In the genomic region with DNA sequence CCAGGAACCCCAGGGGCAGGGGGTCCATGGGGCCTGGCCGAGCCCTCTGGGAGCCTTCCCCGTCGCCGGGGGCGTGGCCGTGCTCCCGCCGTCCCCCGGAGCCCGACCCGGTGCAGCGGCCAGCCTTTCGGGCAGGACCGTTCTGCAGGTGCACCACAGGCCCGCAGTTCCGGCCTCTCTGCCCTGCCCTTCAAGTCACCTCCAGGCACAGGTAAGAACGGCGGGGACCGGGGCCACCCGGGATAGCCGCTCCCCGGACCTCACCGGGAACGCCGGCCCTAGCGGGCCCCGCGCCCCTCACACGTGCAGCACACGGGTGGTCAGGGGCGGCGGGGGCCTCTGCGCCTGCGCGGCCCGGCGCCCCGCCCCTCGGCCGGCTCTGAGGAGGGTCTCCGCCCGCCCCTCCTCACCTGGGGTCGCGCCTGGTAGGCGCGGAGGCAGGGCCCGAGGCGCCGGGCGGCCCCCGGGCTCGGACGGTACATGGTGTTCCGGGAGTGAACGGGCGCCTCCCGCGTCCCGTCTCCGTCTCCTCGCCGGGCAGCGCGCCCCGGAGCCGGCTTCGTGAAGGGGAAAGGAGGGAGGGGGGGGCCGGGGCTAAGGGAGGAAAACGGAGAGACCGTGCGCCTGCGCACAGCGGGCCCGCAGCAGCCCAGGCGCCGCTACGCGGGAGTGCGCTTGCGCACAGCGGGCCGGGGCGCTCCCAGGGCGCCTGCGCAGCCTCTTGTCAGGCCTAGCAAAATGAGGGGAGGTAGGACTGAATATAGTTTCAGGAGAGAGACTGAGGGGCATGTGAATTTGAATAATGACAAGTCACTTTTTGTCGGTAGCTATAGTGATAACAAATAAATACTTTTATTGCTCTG, we compare ENCODE assay signal across 8 mouse cellular contexts. TPM values are rescaled to one million over a fixed set of nuclear protein-coding genes. Genes with fewer than 3 reads are reported as not detected.
DNase-seq lines count a peak whose midpoint lies in the region; ATAC-seq and TF ChIP-seq lines count a peak whose summit lies in the region.

A gene (minus strand): TSS at position 651 of the 863 bp plus-strand sequence.

- intact Hi-C loops in left cerebral cortex, adult 2 months (cut with DNase I), result no loop called here

- H3K4me3 ChIP-seq in left cerebral cortex, adult 2 months, result peak within 1 kb of the TSS; percentile 89

- no peak; the same call in 1 of the 2 replicates for TF ChIP-seq CTCF in left cerebral cortex, adult 2 months (IDR thresholded peaks at IDR 0.05)

- peak; percentile 95 for DNase-seq in adipocyte (ENCODE audit: low spot score)
- DNase-seq in embryo, embryonic 10 days (ENCODE audit: low spot score), result peak; percentile 88
- DNase-seq in gastrocnemius, postnatal 10 days, result peak; percentile 94
- peak; percentile 78 for DNase-seq in hindlimb bud, embryonic 11.5 days (ENCODE audit: extremely low spot score, low read depth, low spot score)
- DNase-seq in left cerebral cortex, adult 2 months (ENCODE audit: extremely low spot score in 1 of 2, low spot score in 2 of 2), result peak; percentile 92 to 93
- peak; percentile 93 for DNase-seq in right cerebral cortex, adult 18-20 months
- DNase-seq in urinary bladder, adult 2 months (ENCODE audit: low spot score), result peak; percentile 84

- ATAC-seq in megakaryocyte, adult 5-6 weeks (ENCODE audit: poor library complexity, severe bottlenecking), result peak; percentile 84

- H3K27ac ChIP-seq in left cerebral cortex, adult 2 months, result peak within 1 kb of the TSS; percentile 94

RNA-seq across cellular contexts. Expression of the gene that starts here (rescaled TPM):
- 10 to 100 TPM; 49.6 to 56.2 TPM for total RNA-seq in gastrocnemius, postnatal 10 days (2021)
- total RNA-seq in left cerebral cortex, adult 2 months (2021), result 10 to 100 TPM; 58.9 to 59.3 TPM
- 28.4 and 31.8 TPM in 2 replicates for total RNA-seq in megakaryocyte, adult 5-6 weeks (2015)
- total RNA-seq in megakaryocyte, adult 5-6 weeks (2017), result 3.5 and 9.8 TPM in 2 replicates
- polyA plus RNA-seq in urinary bladder, adult 2 months (2012; rRNA removed), result 29.6 and 35.9 TPM in 2 replicates

Comparison
In these comparisons a context has a peak if more than half of its experiments do, and no peak if none do; other contexts are left out.
1. Peak in every context shown above with its lines: DNase-seq, ATAC-seq, H3K4me3 ChIP-seq and H3K27ac ChIP-seq.